Mouse (Mus musculus) frontal cortex, postnatal 10 days (tissue): ENCODE measurements around the gene Gp1bb.

Experiments used
- DNase-seq, 2 experiments: peaks; one replicate each; pipeline ENCODE4 v3.0.0; 2022; ENCODE audit warnings: low spot score in 2 of 2, mixed read lengths in 1 of 2

Gp1bb gene

GRCm38 (mm10) chr16:18628948-18629340 is 6.7 kb upstream of the Gp1bb start:
- no peak for DNase-seq

DNA sequence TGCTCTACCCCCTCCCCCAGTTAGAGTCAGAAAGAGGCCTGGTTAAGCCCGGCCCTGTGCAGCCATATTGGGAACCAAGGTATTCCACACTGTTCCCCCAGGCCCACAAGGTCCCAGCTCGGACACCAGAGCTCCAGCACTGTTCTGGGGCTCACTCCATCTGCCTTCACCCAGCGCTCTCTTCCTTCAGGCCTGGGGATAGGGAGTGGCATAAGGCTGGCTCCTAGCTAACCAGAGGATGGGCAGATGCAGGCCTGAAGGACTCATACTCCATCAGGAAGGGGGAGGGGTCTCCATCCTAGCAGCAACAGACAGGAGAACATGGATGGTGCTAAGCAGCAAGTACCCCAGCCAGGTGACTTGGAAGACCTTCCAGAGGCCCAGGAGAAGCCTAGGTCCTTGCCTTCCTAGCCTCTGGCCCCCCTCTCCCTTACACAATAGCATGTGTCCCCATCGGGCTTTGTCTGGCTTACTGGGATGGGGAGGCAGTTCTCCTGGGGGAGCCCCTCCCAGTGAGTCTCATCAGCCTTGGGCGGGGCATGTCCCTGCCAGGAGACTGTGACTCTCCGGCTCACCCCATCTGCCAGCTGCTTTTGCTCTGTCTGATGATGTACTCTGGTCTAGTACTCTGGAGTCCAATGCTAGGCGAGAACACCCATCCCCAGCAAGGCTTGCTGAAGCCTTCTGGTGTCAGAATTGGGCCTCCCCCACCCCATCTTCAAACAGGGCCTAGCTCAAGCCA is 6.2 kb upstream of the Gp1bb start:
- peak in 1 of 2 experiments; percentile 44 for DNase-seq

DNA sequence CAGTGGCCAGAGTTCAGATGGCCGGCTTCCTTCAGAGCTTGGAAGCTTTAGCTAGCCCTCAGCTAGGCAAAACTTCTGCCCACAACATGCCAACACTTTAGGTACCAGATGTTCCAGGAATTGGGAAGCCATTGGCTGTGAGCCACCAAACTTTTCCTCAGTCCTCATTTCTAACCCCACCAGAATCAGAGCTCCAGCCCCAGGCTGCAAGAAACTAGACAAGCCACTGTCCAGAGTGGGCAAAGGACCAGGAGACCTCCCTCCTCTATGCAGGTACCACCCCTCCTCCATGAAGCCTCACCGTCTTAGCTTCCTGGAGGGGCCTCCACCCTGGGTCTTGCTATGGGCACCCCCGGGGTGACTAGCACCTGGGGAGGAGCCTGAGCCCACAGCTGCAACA is 5.0 kb upstream of the Gp1bb start:
- peak in 1 of 2 experiments; percentile 25 for DNase-seq

GRCm38 (mm10) chr16:18626376-18626878 is 4.2 kb upstream of the Gp1bb start, which contains the start of gene Gm49601:
TSS of gene Gm49601 (minus strand) at chr16:18626427.
- peak; percentile 66 to 82 for DNase-seq

DNA sequence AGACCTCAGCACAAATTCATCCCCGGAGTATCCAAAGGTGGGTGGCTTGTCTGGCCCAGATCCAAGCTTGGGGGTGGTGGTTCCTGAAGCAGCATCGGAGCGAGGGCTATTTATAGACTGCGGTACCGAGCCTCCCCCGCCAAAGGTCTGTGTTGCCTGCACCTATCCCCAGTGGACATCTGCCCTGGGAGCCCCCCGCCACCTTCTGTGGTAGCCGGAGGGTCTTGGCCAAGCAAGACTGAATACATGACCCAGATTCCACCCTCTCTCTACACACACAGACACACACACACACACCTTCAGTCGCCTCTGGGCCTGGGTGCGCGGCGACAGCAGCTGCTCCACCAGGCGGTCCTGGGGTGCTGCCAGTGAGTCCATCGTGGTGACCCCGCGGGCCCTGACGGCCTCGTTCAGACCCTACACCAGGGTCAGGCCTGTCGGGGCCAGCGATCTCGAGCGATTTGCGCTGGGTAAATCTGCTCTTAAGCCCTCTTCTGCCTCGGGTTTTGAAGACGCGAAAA is 3.6 kb upstream of the Gp1bb start:
- peak; percentile 59 to 71 for DNase-seq

- DNase-seq = peak in 1 of 2 experiments; percentile 38
These were observed 2.9 kb upstream of the Gp1bb start for GRCm38 (mm10) chr16:18625097-18625496.

DNA sequence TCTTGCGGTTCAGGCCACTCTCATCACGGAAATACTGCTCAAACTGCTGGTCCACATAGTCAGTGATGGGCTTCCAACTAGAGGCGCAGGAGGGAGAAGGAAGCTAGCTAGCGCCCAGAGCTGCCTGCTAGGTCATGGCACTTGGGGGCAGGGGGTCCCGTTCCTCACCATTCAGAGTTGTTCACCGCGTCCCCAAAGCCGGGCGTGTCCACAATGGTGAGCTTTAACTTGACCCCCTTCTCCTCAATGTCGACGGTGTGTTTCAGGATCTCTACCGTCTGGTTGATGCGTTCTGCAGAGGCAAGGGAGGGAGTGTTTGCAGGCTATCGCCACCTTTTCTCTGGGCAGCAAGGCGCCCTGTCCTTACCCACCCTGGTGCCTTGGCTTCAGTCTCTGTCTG is 2.4 kb upstream of the Gp1bb start:
- DNase-seq = no peak

DNA sequence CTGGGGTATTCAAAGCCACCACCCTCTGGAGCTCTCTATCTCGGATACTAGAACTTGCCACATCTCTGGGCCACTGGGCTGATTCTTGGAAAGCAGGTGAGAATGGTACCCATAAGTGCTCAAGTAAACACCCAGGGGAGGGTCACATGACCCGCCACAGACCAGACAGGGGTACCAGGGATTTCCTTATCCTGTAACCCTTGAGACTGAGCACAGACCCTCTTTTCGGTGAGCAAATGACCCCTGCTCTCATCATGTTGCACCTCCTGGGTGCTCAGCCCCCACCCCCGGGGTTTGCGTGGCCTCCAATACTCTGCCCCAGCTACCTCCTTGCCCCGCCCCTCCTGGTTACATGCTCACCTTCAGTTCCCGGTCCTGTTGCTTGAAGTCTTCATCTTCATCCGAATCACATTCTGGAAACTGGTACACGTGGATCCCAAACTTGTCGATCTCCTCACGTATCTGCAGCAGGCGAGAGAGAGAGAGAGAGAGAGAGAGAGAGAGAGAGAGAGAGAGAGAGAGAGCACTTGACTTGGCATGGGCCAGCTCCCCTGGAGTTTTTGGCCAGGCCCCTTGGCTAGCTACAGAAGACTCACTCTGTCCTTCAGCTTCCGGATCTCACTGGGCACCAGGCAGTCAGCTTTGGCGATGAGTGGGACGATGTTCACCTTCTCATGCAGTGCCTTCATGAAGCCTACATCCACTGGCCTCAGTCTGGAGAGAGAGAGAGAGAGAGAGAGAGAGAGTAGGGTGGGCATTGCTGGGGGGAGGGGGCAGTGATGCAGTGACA is 1.7 kb upstream of the Gp1bb start:
- DNase-seq = peak in 1 of 2 experiments; percentile 34

DNA sequence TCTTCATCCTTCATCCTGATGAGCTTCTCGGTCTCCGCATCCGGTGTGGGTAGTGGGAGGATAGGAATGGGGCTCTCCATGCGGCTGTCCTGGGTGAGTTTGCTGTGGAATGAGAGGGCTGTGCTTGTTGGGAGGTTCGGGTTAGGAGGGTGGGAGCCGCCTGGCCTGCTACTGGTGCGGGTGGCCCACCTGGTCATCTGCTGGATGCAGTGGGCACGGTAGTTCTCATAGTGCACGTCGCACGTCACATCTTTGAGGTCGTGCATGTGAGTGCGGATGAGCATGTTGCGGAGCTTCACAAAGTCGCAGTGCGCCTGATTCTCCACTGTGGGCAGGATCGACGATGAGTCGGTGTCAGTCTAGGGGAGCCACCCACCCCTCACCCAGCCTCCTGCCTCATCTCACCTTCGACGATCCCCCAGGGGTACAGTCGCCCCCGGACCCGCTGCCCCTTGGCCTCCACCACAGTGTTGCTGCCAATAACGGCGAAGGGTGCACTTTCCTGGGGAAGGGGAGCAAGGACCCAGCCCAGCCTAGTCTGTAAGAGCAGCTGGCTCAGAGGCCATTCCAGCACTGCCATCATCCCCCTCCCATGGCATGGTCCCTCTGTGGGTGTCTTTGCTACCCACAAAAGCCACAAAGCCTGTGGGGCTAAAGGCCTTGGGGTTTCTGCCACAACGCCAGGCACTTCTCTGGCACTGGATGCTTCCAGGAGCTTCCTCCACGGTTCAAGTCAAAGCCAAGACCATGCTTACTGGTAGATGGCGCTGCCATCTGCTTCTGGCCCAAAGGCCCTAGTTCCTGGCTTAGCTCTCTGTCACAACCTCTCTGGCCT is 930 bp upstream of the Gp1bb start:
- DNase-seq = no peak

DNA sequence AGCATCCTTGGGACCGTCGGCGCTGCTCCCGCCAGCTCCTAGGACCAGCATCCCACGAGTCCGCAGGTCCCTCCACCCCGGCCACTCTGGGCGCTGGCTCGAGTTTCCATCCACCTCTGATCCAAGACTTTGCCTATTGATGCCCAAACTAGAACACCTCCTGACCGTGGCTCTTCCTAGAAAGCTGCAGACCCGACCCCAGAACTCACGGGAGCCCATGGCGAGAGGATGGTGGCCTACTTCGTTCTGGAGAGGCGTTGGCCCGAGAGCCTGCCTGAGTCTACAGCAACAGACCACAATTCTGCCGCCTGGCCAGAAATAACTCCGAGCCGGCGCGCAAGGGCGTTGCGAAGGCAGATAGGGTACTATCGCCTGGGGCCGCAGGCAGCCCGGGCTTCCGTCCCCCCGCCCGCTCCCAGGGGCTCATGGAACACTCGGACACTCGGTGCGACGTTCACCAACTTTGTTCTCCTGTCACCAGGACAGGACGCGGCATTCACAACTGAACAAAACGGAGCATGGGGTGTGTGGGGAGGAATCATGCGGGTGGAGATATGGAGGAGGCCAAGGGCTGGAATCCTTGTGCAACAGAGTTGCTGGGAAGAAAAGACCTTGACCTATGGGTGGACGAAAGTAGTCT is 721 bp downstream of the Gp1bb start:
- peak in 1 of 2 experiments; percentile 37 for DNase-seq

GRCm38 (mm10) chr16:18620601-18621361 is 1.4 kb downstream of the Gp1bb start:
- DNase-seq = peak; percentile 42 to 45

DNA sequence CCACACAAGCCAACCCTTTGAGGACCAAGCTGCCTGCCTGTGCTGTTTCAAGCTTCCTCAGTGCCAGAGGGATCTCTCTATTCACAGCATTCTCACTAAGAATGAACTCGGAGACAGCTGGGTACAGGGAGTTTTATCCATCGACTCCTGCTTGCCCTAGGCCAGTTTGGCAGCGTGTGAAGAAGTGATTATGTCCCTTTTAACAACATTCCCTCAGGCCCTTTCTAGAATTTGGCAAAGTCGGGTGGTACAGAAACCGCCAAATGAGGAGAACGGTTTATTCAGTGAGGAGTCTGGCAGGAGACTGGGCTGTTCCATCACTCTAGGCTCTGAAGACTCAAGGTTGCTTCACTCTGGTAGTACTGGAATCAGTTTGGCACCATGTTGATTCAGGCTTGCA is 2.0 kb downstream of the Gp1bb start:
- peak in 1 of 2 experiments; percentile 38 for DNase-seq

DNA sequence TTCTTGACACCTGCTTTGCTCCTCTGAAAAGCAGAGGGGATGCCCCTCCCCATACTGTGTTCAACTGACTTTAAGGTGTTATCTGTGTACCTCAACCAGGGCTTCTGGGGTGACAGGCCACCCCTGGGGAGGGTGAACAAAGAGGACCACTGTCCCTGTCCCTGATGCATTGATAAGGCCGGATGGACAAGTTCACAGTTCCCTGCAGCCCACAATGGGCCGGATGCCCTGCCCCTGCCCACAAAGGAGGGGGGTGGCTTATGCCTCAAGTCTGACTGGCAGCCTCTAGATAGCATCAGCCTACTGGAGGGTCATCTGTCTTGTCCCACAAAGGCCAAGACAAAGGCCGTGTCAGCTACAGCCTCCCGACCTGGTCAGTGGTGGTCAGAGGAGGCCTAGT is 3.1 kb downstream of the Gp1bb start:
- peak in 1 of 2 experiments; percentile 34 for DNase-seq

GRCm38 (mm10) chr16:18618297-18618696 is 3.9 kb downstream of the Gp1bb start:
- no peak for DNase-seq

- DNase-seq = peak; percentile 69 to 86
These were observed 4.7 kb downstream of the Gp1bb start for GRCm38 (mm10) chr16:18617370-18618065.

DNA sequence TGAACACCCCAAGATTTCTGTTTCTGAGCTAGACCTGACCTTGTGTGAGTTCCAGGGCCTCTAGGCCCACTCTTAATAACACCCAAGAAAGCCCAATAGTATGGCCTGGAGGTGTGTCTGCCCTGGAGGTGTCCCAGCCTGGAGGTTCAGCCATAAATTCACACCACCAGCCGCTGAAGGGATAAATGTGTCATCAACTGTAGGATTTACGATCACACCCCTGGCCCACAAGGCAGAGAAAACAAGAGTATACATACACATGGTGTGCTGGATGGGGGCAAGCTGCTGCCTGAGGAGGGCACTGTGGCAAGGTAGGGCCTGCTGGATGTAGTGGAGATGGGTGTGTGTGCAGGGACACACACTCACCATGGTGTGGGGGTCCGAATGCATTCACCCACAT is 8.9 kb downstream of the Gp1bb start:
- no peak for DNase-seq

GRCm38 (mm10) chr16:18611752-18612151 is 10.5 kb downstream of the Gp1bb start:
- DNase-seq = no peak

DNA sequence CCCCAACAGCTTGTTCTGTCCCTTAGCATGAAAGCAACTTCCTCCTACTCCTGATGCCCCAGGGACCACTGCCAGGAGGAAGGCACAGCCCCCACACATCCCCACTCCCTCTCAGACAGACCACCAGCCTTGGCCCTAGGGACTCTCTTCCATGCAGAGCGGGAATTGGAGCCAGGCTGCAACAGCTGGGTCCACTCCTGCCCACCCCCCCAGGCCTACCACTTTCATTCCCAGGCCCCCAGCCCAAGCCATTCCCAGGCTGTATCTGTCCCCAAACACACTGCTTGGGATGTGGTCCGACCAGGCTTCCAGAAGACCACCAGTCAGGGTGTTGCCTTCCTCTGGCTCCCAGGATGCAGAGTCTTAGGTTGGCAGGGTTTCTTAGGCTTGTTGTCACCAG is 13.1 kb downstream of the Gp1bb start:
- no peak for DNase-seq

DNA sequence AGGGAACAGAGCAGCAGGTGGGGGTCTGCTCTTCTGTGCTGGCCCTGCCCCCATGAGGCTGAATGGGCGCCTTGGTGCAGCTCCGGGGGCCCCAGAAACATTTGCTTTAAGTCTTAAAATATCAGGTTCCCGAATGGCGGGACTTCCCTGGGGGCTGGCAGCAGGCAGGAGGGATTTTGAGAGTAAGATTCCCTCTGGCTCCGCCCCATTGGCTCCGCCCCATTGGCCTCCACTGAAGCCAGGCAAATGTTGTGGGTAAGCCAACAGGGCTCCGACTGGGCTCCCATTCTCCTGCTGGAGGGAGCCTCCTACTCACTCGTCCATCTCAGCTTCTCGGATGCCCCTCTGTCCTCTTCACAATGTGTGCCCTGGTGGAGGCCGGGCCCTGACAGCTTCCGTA is 14.0 kb downstream of the Gp1bb start:
- no peak for DNase-seq

GRCm38 (mm10) chr16:18605705-18606104 is 16.5 kb downstream of the Gp1bb start:
- no peak for DNase-seq
